Mouse (Mus musculus): Measurements from ENCODE around the gene Slc36a3.

Slc36a3 gene

GRCm38 (mm10) chr11:55077331-55078231 is 73.9 kb downstream of the Slc36a3 start, which contains the start of gene Ccdc69:
TSS of gene Ccdc69 (minus strand) at chr11:55078131.
- DNase-seq (ENCODE audit: extremely low read depth, insufficient read length, low spot score), result peak; percentile 55

- DNase-seq (ENCODE audit: extremely low read depth, insufficient read length, low spot score), result no peak
Measured at GRCm38 (mm10) chr11:55076234-55076633, 75.3 kb downstream of the Slc36a3 start.

GRCm38 (mm10) chr11:55075602-55076001 is 75.9 kb downstream of the Slc36a3 start:
- DNase-seq (ENCODE audit: extremely low read depth, insufficient read length, low spot score), result no peak

Measured in 3134 (cell line).